Mouse (Mus musculus): ENCODE data around the gene Rbm20.
A peak's percentile ranks its signal among the peaks of the same experiment; 100 is the strongest.
"Not testable (repeated sequence)": the region's sequence is repeated elsewhere in the genome, so short reads cannot be mapped to it uniquely, and the experiment has no call there.

Gene Rbm20

DNA sequence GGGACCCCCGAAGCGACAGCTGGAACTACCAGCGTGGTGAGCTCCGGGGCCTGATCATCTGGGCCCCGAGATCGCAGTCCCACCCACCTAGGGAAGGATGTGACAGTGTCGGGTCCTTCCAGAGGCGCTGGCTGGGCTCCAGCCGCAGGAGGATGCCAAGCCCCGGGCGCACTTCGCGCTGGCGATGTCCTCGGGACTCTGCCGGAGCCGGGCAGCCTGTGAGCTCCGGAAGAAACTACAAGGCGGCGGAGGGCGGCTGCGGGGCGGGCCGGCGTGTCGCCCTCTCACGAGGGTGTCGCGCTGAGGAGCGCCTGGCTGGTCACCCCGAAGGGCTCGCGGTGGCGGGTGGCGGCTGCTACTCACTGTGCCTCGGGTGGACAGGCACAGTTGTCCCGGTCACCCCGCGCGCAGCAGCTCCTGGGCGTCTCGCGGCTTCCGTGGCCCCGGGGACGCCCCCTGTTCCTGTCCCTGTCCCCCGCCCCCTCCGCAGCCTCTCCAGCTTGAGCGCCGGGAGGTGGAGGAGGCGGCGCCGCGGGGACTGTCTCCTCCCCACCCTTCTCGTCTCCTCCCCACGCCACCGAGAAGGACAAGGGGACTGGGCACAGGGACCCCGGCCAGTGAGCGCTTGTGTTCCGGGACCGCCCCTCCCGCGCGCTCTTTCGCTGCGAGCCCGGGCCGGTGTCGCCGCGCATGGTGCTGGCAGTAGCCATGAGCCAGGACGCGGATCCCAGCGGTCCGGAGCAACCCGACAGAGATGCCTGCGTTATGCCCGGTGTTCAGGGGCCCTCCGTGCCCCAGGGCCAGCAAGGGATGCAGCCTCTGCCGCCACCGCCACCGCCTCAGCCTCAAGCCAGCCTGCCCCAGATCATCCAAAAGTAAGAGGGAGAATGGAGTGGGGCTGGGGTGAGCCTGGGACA lies at the start of gene Rbm20:
TSS of gene Rbm20 (plus strand) at position 589 of the 917 bp plus-strand sequence.
- Histone ChIP-seq H3K36me3 (ENCODE audit: control insufficient read depth, insufficient read depth, low read length, poor library complexity, severe bottlenecking) (no peaks in the 10 kb centered on the region), H3K27me3 (ENCODE audit: control insufficient read depth, insufficient read depth, low read length, poor library complexity, severe bottlenecking) (0 out of 2 replicates have a peak, but pooled peaks cover 3% of the 10 kb centered on the region)
- peak; percentile 5 for DNase-seq (ENCODE audit: low read depth, low spot score)

DNA sequence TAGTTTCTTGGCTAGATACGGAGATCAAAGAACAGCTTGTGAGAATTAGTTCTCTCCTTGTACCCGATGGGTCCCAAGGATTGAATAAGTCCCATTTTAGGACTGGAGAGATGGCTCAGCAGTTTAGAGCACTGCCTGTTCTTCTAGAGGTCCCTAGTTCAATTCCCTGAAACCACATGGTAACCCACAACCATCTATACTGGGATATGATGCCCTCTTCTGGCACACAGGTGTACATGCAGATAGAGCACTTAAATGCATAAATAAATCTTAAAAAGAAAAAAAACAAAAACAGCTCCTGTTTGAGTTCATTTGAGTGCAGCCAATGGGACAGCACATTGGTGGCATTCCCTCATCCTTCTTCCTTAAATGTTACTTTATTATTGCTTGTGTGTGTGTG lies 39.1 kb upstream of the Rbm20 start:
- Histone ChIP-seq H3K27me3 (ENCODE audit: control insufficient read depth, insufficient read depth, low read length, poor library complexity, severe bottlenecking) (no peaks in the 10 kb centered on the region), H3K36me3 (ENCODE audit: control insufficient read depth, insufficient read depth, low read length, poor library complexity, severe bottlenecking) (peaks cover 20% of the 10 kb centered on the region)
- peak; percentile 59 for DNase-seq (ENCODE audit: low read depth, low spot score)

DNA sequence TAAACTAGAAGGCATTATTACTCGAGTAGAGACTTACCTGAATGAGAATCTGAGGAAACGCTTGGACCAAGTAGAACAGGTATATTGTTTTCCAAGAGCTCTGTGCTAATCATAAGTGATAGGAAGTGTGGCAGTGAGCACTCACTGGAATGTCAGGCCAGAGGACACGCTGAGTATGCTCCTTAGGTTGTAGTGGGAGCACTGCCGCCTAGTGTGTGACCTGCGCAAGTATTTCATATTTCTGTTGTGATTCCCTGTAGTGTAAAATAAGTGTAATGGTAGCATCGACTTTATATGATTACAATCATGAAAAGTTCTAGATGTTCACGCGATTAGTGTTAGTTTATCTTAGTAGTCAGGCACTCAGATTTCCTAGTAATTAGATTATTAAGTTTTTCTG lies 38.4 kb upstream of the Rbm20 start:
- H3K36me3 ChIP-seq (ENCODE audit: control insufficient read depth, insufficient read depth, low read length, poor library complexity, severe bottlenecking), result peaks cover 20% of the 10 kb centered on the region
- no peak for DNase-seq (ENCODE audit: low read depth, low spot score)
- H3K27me3 ChIP-seq (ENCODE audit: control insufficient read depth, insufficient read depth, low read length, poor library complexity, severe bottlenecking), result no peaks in the 10 kb centered on the region

DNA sequence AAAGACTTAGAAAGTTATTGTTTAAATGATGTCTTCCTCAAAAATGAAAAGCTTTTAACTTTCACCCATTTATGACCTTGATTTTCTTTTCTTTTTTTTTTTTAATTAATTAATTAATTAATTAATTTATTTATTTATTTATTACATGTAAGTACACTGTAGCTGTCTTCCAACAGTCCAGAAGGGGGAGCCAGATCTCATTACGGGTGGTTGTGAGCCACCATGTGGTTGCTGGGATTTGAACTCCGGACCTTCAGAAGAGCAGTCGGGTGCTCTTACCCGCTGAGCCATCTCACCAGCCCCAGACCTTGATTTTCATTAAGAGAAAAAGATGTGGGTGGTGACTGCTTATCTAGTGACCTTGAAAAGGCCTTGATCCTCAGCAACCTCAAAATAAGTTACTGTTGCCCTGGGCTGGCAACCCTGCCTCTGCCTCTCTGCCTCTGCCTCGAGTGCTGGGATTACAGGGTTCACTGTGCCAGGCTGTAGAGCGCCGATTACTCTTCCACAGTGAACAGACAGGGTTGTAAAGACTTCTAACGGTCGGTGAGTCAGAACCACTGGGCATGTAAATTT lies 33.0 kb upstream of the Rbm20 start:
- H3K27me3 ChIP-seq (ENCODE audit: control insufficient read depth, insufficient read depth, low read length, poor library complexity, severe bottlenecking), result no peaks in the 10 kb centered on the region
- H3K36me3 ChIP-seq (ENCODE audit: control insufficient read depth, insufficient read depth, low read length, poor library complexity, severe bottlenecking), result peaks cover 19% of the 10 kb centered on the region
- DNase-seq (ENCODE audit: low read depth, low spot score), result peak; percentile 40

DNA sequence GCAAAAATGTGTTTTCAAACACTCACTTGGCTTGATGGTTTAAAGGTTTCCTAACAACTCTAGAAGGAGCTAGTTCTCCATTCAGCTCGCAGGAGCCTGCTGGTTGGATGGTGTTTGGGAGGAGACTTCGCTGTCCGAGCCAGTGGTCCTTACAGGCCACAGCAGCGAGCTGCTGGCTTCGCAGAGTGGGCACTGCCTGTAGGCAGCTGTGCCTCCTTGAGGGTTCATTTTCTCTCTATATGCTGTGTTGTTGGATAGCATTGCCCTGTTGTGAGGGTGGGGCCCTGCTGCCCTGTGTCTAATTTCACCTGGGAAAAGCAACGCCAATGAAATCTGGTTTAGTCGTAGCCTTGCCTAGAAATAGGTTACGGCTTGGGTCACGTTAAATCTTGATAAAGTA lies 29.8 kb upstream of the Rbm20 start:
- Histone ChIP-seq H3K36me3 (ENCODE audit: control insufficient read depth, insufficient read depth, low read length, poor library complexity, severe bottlenecking) (peaks cover 8% of the 10 kb centered on the region; the same call in 1 of the 2 replicates), H3K27me3 (ENCODE audit: control insufficient read depth, insufficient read depth, low read length, poor library complexity, severe bottlenecking) (no peaks in the 10 kb centered on the region)
- DNase-seq (ENCODE audit: low read depth, low spot score), result no peak

DNA sequence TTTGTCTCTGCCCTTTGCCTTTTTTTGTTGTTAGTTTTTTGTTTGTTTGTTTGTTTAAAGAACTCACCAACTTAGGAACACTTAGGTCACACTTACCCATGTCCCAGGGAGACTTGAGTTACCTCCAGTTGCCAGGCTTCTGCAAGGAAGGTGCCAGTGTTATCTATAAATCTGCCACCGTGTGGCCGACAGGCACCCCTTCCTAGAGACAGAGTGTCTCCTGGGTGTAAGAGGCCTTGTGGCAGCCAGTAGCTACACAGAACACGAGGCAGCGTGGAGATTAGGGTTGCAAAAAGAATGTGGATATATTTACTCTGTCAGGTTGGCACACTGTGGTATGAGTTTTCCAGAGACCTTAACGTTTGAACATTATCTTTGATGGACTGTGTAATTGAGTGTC lies 29.1 kb upstream of the Rbm20 start:
- no peak for DNase-seq (ENCODE audit: low read depth, low spot score)
- Histone ChIP-seq H3K27me3 (ENCODE audit: control insufficient read depth, insufficient read depth, low read length, poor library complexity, severe bottlenecking) (no peaks in the 10 kb centered on the region), H3K36me3 (ENCODE audit: control insufficient read depth, insufficient read depth, low read length, poor library complexity, severe bottlenecking) (peaks cover 8% of the 10 kb centered on the region; the same call in 1 of the 2 replicates)

DNA sequence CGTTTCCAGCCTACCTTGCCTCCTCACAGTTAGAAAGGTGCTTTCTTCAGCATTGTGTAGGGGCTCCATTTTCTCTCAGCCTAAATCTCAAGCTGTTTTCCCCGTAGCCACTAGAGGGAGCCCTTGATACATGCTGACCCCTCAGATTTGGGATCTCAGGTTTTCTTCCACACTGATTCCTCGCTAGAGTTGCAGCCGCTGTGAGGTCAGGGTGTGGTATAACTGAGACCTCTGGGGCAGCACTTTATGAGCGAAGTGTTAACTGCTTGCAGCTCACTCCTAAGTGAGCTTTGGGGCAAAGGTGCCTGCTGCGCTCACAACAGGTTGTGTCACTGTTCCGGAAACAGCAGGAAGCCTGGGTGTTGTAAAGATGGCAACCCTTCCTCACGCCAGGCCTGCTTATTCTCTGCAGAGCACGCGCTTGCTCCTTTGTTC lies 28.3 kb upstream of the Rbm20 start:
- no peaks in the 10 kb centered on the region for H3K27me3 ChIP-seq (ENCODE audit: control insufficient read depth, insufficient read depth, low read length, poor library complexity, severe bottlenecking)
- peaks cover 8% of the 10 kb centered on the region; the same call in 1 of the 2 replicates for H3K36me3 ChIP-seq (ENCODE audit: control insufficient read depth, insufficient read depth, low read length, poor library complexity, severe bottlenecking)
- DNase-seq (ENCODE audit: low read depth, low spot score), result peak; percentile 74

DNA sequence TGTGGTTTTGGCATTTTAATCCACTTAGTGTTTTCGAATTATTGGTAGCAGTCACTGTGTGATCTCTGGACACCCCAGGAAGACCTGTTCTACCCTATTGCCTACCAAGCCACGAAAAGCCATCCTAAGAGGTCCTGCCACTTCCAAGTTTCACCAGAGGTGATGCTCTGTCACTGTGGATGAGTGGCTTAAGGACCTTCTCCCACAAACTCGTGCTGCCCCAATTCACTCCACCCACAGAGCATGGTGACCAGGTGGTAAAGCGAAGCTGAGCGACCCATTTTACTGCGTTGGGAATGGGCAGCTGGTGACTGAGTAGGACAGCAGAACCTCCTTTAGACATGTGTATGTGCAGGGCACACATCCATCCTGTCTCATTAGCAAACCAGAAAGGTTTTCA lies 27.7 kb upstream of the Rbm20 start:
- Histone ChIP-seq H3K27me3 (ENCODE audit: control insufficient read depth, insufficient read depth, low read length, poor library complexity, severe bottlenecking) (no peaks in the 10 kb centered on the region), H3K36me3 (ENCODE audit: control insufficient read depth, insufficient read depth, low read length, poor library complexity, severe bottlenecking) (peaks cover 5% of the 10 kb centered on the region; the same call in 1 of the 2 replicates)
- no peak for DNase-seq (ENCODE audit: low read depth, low spot score)

DNA sequence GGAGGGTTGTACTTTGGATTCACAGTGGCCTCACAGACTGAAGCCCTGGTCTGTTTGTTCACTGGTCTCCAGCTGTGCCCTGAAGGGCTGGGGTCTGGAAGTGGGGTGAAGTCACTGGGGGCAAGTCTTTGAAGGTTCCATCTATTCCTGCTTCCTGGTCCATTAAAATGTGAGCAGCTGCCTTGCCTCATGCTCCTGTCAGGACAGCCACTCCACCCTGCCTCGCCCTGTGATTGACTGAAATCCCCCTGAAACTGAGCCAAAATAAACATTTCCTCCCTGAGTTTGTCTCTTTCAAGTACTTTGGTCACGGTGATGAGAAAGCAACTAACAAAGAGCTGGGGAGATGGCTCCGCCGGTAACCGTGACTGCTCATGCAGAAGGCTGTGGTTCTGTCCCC lies 27.3 kb upstream of the Rbm20 start:
- Histone ChIP-seq H3K36me3 (ENCODE audit: control insufficient read depth, insufficient read depth, low read length, poor library complexity, severe bottlenecking) (peaks cover 5% of the 10 kb centered on the region; the same call in 1 of the 2 replicates), H3K27me3 (ENCODE audit: control insufficient read depth, insufficient read depth, low read length, poor library complexity, severe bottlenecking) (no peaks in the 10 kb centered on the region)
- DNase-seq (ENCODE audit: low read depth, low spot score), result no peak

DNA sequence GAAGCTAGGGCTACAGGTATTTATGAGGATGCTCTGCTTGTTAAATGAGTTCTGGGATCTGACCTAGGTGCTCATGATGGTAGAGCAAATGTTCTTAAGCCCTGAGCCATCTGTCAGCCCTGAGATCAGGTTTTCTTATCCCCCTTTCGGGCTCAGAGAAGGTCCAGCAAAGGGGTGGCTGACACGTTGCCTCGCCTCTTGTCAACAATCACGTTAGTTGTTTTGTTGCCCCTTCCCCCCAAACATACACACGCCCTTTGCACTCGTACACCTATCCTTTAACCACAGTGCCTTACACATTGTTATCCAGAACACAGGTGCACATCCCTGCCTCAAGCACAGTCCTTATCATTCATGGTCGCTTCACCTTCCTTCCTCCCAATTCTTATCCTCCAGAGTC lies 26.2 kb upstream of the Rbm20 start:
- no peak for DNase-seq (ENCODE audit: low read depth, low spot score)
- Histone ChIP-seq H3K27me3 (ENCODE audit: control insufficient read depth, insufficient read depth, low read length, poor library complexity, severe bottlenecking) (no peaks in the 10 kb centered on the region), H3K36me3 (ENCODE audit: control insufficient read depth, insufficient read depth, low read length, poor library complexity, severe bottlenecking) (no peaks in the 10 kb centered on the region; the same call in 1 of the 2 replicates)

DNA sequence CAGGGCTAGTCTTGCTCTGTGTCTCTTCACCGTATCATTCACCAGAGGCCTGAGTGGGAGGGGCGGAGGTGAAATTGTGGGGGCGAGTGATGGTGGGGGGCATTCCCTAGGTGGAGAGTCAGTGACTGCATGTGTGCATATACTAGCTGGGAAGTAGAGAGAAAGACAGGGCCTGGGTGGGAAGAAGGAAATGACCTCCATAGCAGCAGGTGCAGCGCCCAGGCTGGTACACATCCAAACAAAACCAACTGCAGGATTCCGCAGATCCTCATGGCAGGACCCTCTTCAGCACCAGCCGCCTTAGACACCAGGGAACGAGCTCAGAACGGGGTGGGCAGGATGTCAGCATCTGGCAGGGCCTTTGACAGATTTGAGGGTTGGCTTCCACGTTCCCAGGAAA lies 24.8 kb upstream of the Rbm20 start:
- no peaks in the 10 kb centered on the region for H3K27me3 ChIP-seq (ENCODE audit: control insufficient read depth, insufficient read depth, low read length, poor library complexity, severe bottlenecking)
- H3K36me3 ChIP-seq (ENCODE audit: control insufficient read depth, insufficient read depth, low read length, poor library complexity, severe bottlenecking), result no peaks in the 10 kb centered on the region
- no peak for DNase-seq (ENCODE audit: low read depth, low spot score)

DNA sequence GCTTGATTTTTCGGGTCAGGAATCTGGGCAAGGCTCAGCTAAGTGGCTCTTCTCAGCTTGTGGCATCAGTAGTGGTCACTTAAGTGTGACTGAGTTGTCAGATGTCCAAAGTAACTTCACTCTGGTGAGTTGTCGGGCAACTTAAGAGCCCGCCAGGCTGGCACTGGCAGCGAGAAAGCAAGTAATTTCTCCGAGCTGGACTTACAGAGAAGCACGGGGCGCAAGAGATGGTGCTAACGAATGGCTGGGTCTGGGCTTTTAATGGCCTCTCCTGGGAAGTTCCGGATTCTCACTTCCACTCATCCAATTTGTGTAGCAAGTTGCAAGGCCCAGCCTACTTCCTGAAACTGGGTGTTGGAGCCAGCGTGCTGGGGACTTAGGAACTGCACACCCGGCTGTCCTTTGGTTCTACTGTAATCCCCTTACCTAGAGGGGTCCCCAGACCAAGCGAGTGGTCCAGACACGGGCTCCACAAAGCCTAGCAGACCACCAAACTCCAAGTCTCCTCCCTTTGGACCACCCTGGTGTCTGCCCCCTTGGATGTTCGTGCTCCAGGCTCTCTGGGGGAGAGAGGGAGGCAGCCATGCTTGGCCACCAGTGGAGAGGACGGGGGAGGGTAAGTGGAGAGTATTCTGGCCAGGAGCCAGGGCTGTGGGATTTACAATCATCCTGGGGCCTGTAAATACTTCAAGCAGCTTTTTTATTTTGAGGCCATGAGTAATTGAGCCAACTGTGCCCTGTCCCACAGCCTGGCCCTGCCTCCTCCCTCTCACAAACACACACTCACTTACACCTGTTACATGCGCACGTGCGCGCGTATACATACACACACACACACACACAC lies 23.3 kb upstream of the Rbm20 start:
- no peak for DNase-seq (ENCODE audit: low read depth, low spot score)
- no peaks in the 10 kb centered on the region for H3K36me3 ChIP-seq (ENCODE audit: control insufficient read depth, insufficient read depth, low read length, poor library complexity, severe bottlenecking)
- H3K27me3 ChIP-seq (ENCODE audit: control insufficient read depth, insufficient read depth, low read length, poor library complexity, severe bottlenecking), result no peaks in the 10 kb centered on the region

DNA sequence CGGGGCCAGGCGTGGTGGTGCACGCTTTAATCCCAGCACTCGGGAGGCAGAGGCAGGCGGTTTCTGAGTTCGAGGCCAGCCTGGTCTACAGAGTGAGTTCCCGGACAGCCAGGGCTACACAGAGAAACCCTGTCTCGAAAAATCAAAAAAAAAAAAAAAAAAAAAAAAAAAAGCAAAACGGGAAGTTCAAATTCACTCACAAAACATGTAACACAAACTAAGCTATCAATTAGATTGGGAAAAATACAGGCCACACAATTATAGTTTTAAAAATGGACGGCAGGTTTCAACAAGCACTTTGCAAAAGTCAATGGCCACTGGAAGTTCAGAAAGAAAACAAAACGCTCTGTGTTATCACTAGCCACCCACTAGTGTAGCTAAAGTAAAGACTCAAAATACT lies 20.7 kb upstream of the Rbm20 start:
- H3K27me3 ChIP-seq (ENCODE audit: control insufficient read depth, insufficient read depth, low read length, poor library complexity, severe bottlenecking); H3K36me3 ChIP-seq (ENCODE audit: control insufficient read depth, insufficient read depth, low read length, poor library complexity, severe bottlenecking); DNase-seq (ENCODE audit: low read depth, low spot score): not testable (repeated sequence)

DNA sequence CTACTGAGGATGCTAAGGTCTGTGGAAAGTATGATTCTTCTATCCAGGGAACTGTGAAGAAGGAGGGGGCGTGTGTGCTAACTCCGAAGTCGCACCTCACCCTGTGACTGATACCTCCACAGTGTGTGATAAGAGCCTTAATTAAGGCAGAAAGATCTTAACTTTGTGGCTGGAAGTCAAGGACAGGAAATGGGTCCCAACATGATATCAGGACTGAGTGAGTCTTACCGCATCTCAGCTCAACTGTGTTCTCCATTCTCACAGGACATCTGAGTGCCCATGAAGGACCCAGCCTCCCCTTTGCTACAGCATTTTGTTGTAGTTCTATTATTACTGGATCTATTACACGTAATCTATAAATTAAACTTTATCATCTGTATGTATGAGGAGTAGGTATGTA lies 19.7 kb upstream of the Rbm20 start:
- Histone ChIP-seq H3K27me3 (ENCODE audit: control insufficient read depth, insufficient read depth, low read length, poor library complexity, severe bottlenecking) (no peaks in the 10 kb centered on the region), H3K36me3 (ENCODE audit: control insufficient read depth, insufficient read depth, low read length, poor library complexity, severe bottlenecking) (no peaks in the 10 kb centered on the region)
- DNase-seq (ENCODE audit: low read depth, low spot score), result no peak

All from splenic B cell, adult 2 months (primary cell).